In the genomic region with DNA sequence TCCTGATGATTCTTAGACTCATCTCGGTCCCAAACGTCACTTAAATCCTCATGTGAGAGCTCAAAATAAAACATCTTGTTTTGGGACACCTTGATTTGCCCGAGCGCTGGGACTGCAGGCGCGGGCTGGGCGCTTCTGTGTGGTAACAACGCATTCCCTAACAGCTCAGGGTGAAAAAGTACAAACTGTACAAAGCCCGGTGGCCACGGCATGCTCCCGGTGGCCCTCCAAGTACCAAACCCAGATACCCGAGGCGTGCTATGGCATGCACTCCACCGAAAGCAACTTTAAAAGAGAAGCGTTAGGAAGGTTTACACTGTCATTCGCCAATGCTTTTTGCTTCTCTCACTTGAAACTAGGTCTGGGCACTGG, we compare ENCODE assay signal across 8 mouse cellular contexts. TPM values are rescaled to one million over a fixed set of nuclear protein-coding genes. Genes with fewer than 3 reads are reported as not detected.
DNase-seq lines count a peak whose midpoint lies in the region; ATAC-seq and TF ChIP-seq lines count a peak whose summit lies in the region.

No protein-coding gene starts in this region.

- intact Hi-C loops in left cerebral cortex, adult 2 months (cut with DNase I): loop anchor here (5.0 kb wide), 1 partner anchor 42 kb away; no protein-coding TSS in a partner anchor
- intact Hi-C loops in left cerebral cortex, postnatal 14 days (cut with DNase I): no loop called here
- intact Hi-C loops in left cerebral cortex, postnatal 36 days (cut with DNase I): no loop called here

- 9% methylated on average over 16 of the region's 16 CpGs for WGBS in forebrain, embryonic 14.5 days
- WGBS in liver, embryonic 11.5 days: 12% methylated on average over 16 of the region's 16 CpGs
- WGBS in neural tube, embryonic 15.5 days: 14% methylated on average over 16 of the region's 16 CpGs

- no peaks in the 10 kb centered on the region for H3K9me3 ChIP-seq in forebrain, embryonic 14.5 days (replicated peaks; ENCODE audit: control insufficient read depth, low read length)
- no peaks in the 10 kb centered on the region for H3K9me3 ChIP-seq in liver, embryonic 11.5 days (ENCODE audit: control insufficient read depth, low read length)
- H3K9me3 ChIP-seq in neural tube, embryonic 15.5 days (replicated peaks): no peaks in the 10 kb centered on the region

- H3K4me1 ChIP-seq in forebrain, embryonic 14.5 days (ENCODE audit: control insufficient read depth, insufficient read depth, low read length): peaks cover 3% of the 10 kb centered on the region; the same call in 1 of the 2 replicates
- H3K4me1 ChIP-seq in liver, embryonic 11.5 days (replicated peaks; ENCODE audit: control insufficient read depth, insufficient read depth, low read length): no peaks in the 10 kb centered on the region; the same call in 1 of the 2 replicates
- H3K4me1 ChIP-seq in neural tube, embryonic 15.5 days: peaks cover 26% of the 10 kb centered on the region

- peak overlapping the region; percentile 59; the same call in 1 of the 2 replicates for H3K9ac ChIP-seq in forebrain, embryonic 14.5 days (ENCODE audit: low read length)
- no peak overlapping the region for H3K9ac ChIP-seq in liver, embryonic 11.5 days (ENCODE audit: low read depth, low read length)
- H3K9ac ChIP-seq in neural tube, embryonic 15.5 days (replicated peaks): no peak overlapping the region

- ATAC-seq in forebrain, embryonic 14.5 days: peak; percentile 5; the same call in 1 of the 2 replicates
- ATAC-seq in liver, embryonic 11.5 days (replicated peaks; ENCODE audit: low FRiP score): no peak
- ATAC-seq in neural tube, embryonic 15.5 days (ENCODE audit: low FRiP score): no peak

- no peak for DNase-seq in left cerebral cortex, adult 2 months (ENCODE audit: extremely low spot score in 1 of 2, low spot score in 2 of 2)
- no peak for DNase-seq in left cerebral cortex, postnatal 14 days (ENCODE audit: low spot score in 2 of 2)
- no peak for DNase-seq in forebrain, embryonic 14.5 days (ENCODE audit: low spot score)
- DNase-seq in liver, embryonic 11.5 days (ENCODE audit: low spot score): no peak
- DNase-seq in left cerebral cortex, postnatal 36 days (ENCODE audit: low spot score in 2 of 2): no peak
- no peak for DNase-seq in right cerebral cortex, postnatal 14 days
- DNase-seq in retina, embryonic 14.5 days (ENCODE audit: low spot score): no peak

- peak overlapping the region; percentile 77 for H3K27ac ChIP-seq in left cerebral cortex, adult 2 months
- H3K27ac ChIP-seq in forebrain, embryonic 14.5 days (ENCODE audit: low read depth, low read length): no peak overlapping the region
- H3K27ac ChIP-seq in liver, embryonic 11.5 days (ENCODE audit: low read depth, low read length): no peak overlapping the region
- H3K27ac ChIP-seq in neural tube, embryonic 15.5 days (replicated peaks): no peak overlapping the region

- H3K4me2 ChIP-seq in forebrain, embryonic 14.5 days (ENCODE audit: low read length): peak overlapping the region; percentile 68
- peak overlapping the region; percentile 69 for H3K4me2 ChIP-seq in liver, embryonic 11.5 days
- H3K4me2 ChIP-seq in neural tube, embryonic 15.5 days: peak overlapping the region; percentile 73

- H3K4me3 ChIP-seq in left cerebral cortex, adult 2 months: peak overlapping the region; percentile 64
- peak overlapping the region; percentile 50 for H3K4me3 ChIP-seq in forebrain, embryonic 14.5 days (ENCODE audit: low read depth, low read length)
- H3K4me3 ChIP-seq in liver, embryonic 11.5 days (ENCODE audit: low read depth, low read length): peak overlapping the region; percentile 45
- peak overlapping the region; percentile 47 for H3K4me3 ChIP-seq in neural tube, embryonic 15.5 days (replicated peaks)

- TF ChIP-seq CTCF in left cerebral cortex, adult 2 months (IDR thresholded peaks at IDR 0.05): no peak

- H3K36me3 ChIP-seq in forebrain, embryonic 14.5 days (ENCODE audit: control insufficient read depth, insufficient read depth, low read length): no peaks in the 10 kb centered on the region
- no peaks in the 10 kb centered on the region for H3K36me3 ChIP-seq in liver, embryonic 11.5 days (ENCODE audit: control insufficient read depth, insufficient read depth, low read length)
- no peaks in the 10 kb centered on the region for H3K36me3 ChIP-seq in neural tube, embryonic 15.5 days

- peaks cover 48% of the 10 kb centered on the region for H3K27me3 ChIP-seq in forebrain, embryonic 14.5 days (replicated peaks; ENCODE audit: control insufficient read depth, insufficient read depth, low read length)
- H3K27me3 ChIP-seq in liver, embryonic 11.5 days (replicated peaks; ENCODE audit: control insufficient read depth, insufficient read depth, low read length): peaks cover 62% of the 10 kb centered on the region
- peaks cover 64% of the 10 kb centered on the region for H3K27me3 ChIP-seq in neural tube, embryonic 15.5 days (replicated peaks)

RNA-seq across cellular contexts. Expression of a gene that starts 0.5 kb away (rescaled TPM):
- total RNA-seq in left cerebral cortex, adult 2 months (2021): 100 to 1,000 TPM; 200 to 236 TPM
- total RNA-seq in left cerebral cortex, postnatal 14 days (2021): 100 to 1,000 TPM; 222 to 262 TPM
- polyA plus RNA-seq in forebrain, embryonic 14.5 days (2014; fragmentation: Nextera tagmentation; extraction: Ambion mirVana): 24.7 and 26.6 TPM in 2 replicates
- 1.2 and 3.3 TPM in 2 replicates for polyA plus RNA-seq in liver, embryonic 11.5 days (2014; fragmentation: Nextera tagmentation; extraction: Ambion mirVana)
- 23.7 and 25.1 TPM in 2 replicates for polyA plus RNA-seq in neural tube, embryonic 15.5 days (2015; fragmentation: Nextera tagmentation; extraction: Ambion mirVana)
- 100 to 1,000 TPM; 228 to 243 TPM for total RNA-seq in left cerebral cortex, postnatal 36 days (2021)
